Mouse (Mus musculus): Measurements from ENCODE around the gene Speer3. TPM values are rescaled to one million over a fixed set of nuclear protein-coding genes. Genes with fewer than 3 reads are reported as not detected.
"Not testable (repeated sequence)": the region's sequence is repeated elsewhere in the genome, so short reads cannot be mapped to it uniquely, and the experiment has no call there.

Speer3 gene
- not detected for total RNA-seq (2021)
- long read RNA-seq, experiment 1, result 0 reads
- long read RNA-seq, experiment 2, result 0 reads

DNA sequence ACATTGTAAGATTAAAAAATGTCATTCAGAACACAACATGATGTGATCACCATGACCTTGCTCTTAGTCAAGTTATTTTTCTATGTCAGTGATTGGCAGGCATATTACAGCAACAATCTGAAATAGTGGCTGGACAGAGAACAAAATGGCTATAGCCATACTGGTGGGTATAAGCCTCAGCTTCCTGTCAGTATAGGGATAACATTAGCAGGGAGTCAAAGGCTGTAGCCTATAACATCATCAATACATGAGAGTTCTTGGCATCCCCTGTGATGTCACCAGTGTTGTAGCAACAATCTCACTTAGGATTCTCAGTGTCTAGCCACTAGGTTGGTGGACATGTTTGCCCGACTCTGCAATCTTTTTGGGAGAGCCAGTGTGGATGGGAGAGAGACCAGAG, at the start of gene Speer3:
TSS of gene Speer3 (plus strand) at position 301 of the 400 bp plus-strand sequence.
- no peak for DNase-seq (ENCODE audit: low spot score in 2 of 2)
- intact Hi-C loops (cut with DNase I), result no loop called here

DNA sequence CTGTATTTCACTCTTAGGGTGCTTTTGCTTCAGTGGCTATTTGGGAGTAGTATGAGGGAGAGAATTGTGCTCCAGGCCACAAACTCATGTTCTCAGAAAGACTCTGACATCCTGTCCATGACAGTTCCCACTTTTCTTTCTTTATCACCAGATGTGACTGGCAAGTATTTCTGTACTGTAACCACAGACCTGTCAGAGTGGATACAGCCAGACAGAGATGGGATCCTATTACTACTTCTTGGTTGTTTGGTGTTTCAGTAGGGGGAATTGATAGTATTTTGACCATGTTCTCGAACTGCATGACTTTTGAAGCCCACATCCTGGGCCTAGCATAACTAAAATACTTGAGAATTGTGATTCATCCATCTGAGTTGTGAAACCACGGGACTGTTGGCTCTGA, 19.1 kb downstream of the Speer3 start:
- intact Hi-C loops (cut with DNase I); DNase-seq (ENCODE audit: low spot score in 2 of 2): not testable (repeated sequence)

DNA sequence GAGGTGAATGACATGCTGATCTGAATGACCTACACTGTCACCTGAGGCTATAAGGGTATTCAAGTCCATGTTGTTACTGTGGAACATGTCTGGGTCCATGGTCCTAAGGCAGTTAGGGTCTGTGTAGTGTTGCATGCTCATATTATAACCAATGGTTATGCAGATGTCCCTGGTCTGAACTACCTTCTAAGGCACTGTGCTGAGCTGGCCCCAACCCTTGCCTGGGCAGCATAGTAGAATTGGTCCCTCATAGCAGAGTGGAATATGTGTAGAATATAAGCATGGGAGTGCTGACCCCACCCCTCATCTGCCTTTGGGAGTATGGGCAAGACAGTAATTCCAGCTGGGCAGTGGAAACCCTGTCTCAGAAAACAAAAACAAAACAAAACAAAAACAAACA, 33.7 kb downstream of the Speer3 start:
- intact Hi-C loops (cut with DNase I), result no loop called here
- DNase-seq (ENCODE audit: low spot score in 2 of 2), result no peak

DNA sequence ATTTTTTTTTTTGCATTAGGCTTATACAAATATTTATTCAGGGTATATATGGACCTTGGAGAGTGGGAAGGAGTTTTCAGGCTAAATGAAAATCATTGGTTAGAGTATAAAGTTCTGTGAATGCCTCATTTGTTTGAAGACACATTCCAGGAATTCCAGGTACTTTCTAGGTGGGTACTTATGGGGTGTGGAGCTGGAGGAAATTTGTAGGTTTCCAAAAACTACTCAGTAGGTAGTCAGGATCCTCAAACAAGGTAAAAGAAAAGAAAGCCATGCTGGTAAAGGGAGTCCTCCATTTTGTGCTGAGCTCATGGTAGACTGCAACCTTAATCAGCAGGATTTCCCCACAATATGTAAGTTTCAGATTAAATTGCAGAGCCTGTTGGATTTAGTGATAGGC, 35.3 kb downstream of the Speer3 start:
- no peak for DNase-seq (ENCODE audit: low spot score in 2 of 2)
- intact Hi-C loops (cut with DNase I), result no loop called here

DNA sequence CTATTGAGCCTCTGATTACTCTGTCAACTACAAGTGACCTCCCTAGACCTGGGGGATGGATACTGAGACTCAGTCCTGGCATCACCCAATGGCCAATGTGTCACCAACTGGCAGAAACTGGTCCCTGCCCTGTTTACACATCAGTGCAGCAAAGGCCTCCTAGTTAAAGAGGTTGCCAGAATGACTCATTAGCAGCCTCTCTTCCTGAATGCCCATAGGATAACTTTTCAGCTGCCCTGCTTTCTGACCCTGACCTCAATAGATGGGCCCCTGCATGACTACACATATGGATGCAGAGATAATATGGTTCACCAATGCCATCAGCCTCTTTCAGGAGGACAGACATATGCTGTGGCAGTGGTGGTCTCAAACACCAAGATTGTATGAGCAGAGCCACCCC, 52.9 kb downstream of the Speer3 start:
- intact Hi-C loops (cut with DNase I), result no loop called here
- DNase-seq (ENCODE audit: low spot score in 2 of 2), result no peak

Other genes with a start within 250 kb of the Speer3 start
- 10 to 100 TPM; 12.0 to 16.8 TPM for gene Sema3e, start 233.7 kb downstream of the Speer3 start, total RNA-seq (2021)

Measured in left cerebral cortex, postnatal 14 days (tissue).